Mouse (Mus musculus): ENCODE data around the gene Wdr76.
"Not testable (repeated sequence)": the region's sequence is repeated elsewhere in the genome, so short reads cannot be mapped to it uniquely, and the experiment has no call there.

Gene Wdr76

GRCm38 (mm10) chr2:121505942-121506882 lies at the start of gene Wdr76, which contains the start of gene Mfap1a:
Gene Wdr76, plus strand, starts transcription at chr2:121506723.
Gene Mfap1a, minus strand, starts transcription at chr2:121506665.
- DNase-seq: peak; percentile 87 to 89

GRCm38 (mm10) chr2:121460071-121460470 lies 46.5 kb upstream of the Wdr76 start:
- no peak for DNase-seq

GRCm38 (mm10) chr2:121468982-121469381 lies 37.5 kb upstream of the Wdr76 start:
- not testable (repeated sequence) for DNase-seq

GRCm38 (mm10) chr2:121472783-121473182 lies 33.7 kb upstream of the Wdr76 start:
- not testable (repeated sequence) for DNase-seq

- DNase-seq: peak; percentile 85 to 86
Measured at GRCm38 (mm10) chr2:121473301-121474179, 33.0 kb upstream of the Wdr76 start, which contains the start of gene Mfap1b. Gene Mfap1b, minus strand, starts transcription at chr2:121474067.

- DNase-seq: no peak
Measured at GRCm38 (mm10) chr2:121474180-121474535, 32.4 kb upstream of the Wdr76 start.

- not testable (repeated sequence) for DNase-seq
Measured at GRCm38 (mm10) chr2:121475306-121475705, 31.2 kb upstream of the Wdr76 start.

- DNase-seq: no peak
Measured at GRCm38 (mm10) chr2:121477491-121478266, 28.8 kb upstream of the Wdr76 start.

- DNase-seq: peak in 1 of 2 experiments; percentile 18
Measured at GRCm38 (mm10) chr2:121480498-121480897, 26.0 kb upstream of the Wdr76 start.

GRCm38 (mm10) chr2:121480916-121481315 lies 25.6 kb upstream of the Wdr76 start:
- not testable (repeated sequence) for DNase-seq

GRCm38 (mm10) chr2:121483576-121483975 lies 22.9 kb upstream of the Wdr76 start:
- DNase-seq: no peak

- DNase-seq: not testable (repeated sequence)
Measured at GRCm38 (mm10) chr2:121484403-121484802, 22.1 kb upstream of the Wdr76 start.

GRCm38 (mm10) chr2:121501550-121501949 lies 5.0 kb upstream of the Wdr76 start:
- not testable (repeated sequence) for DNase-seq

- no peak for DNase-seq
Measured at GRCm38 (mm10) chr2:121507173-121507950, 839 bp downstream of the Wdr76 start.

GRCm38 (mm10) chr2:121507951-121508330 lies 1.4 kb downstream of the Wdr76 start:
- no peak for DNase-seq

GRCm38 (mm10) chr2:121509584-121509983 lies 3.1 kb downstream of the Wdr76 start:
- DNase-seq: peak; percentile 78 to 81

GRCm38 (mm10) chr2:121511401-121511800 lies 4.9 kb downstream of the Wdr76 start:
- DNase-seq: no peak

- DNase-seq: not testable (repeated sequence)
Measured at GRCm38 (mm10) chr2:121512991-121513765, 6.7 kb downstream of the Wdr76 start.

GRCm38 (mm10) chr2:121514211-121514610 lies 7.7 kb downstream of the Wdr76 start:
- DNase-seq: no peak

- DNase-seq: no peak
Measured at GRCm38 (mm10) chr2:121518106-121518505, 11.6 kb downstream of the Wdr76 start.

- DNase-seq: not testable (repeated sequence)
Measured at GRCm38 (mm10) chr2:121518711-121519110, 12.2 kb downstream of the Wdr76 start.
